Mouse (Mus musculus) mesoderm, embryonic 11.5 days (tissue): ENCODE results near the gene Sorcs3.

Source experiments
- DNase-seq: peaks from one replicate; pipeline ENCODE4 v3.0.0-alpha.2; 2012; ENCODE audit warnings: low read depth, low spot score

Gene Sorcs3

GRCm38 (mm10) chr19:48706267-48706923, 500.6 kb downstream of the Sorcs3 start:
- peak; percentile 43 for DNase-seq

GRCm38 (mm10) chr19:48706924-48707320, 501.1 kb downstream of the Sorcs3 start:
- no peak for DNase-seq

- peak; percentile 12 for DNase-seq
Measured at GRCm38 (mm10) chr19:48725851-48726419, 520.1 kb downstream of the Sorcs3 start.

GRCm38 (mm10) chr19:48727048-48727447, 521.2 kb downstream of the Sorcs3 start:
- DNase-seq, result no peak

- DNase-seq, result no peak
Measured at GRCm38 (mm10) chr19:48727601-48728000, 521.8 kb downstream of the Sorcs3 start.

- DNase-seq, result no peak
Measured at GRCm38 (mm10) chr19:48731731-48732130, 525.9 kb downstream of the Sorcs3 start.

GRCm38 (mm10) chr19:48734370-48734769, 528.5 kb downstream of the Sorcs3 start:
- DNase-seq, result no peak

GRCm38 (mm10) chr19:48737554-48737953, 531.7 kb downstream of the Sorcs3 start:
- DNase-seq, result no peak

GRCm38 (mm10) chr19:48755156-48755555, 549.3 kb downstream of the Sorcs3 start:
- no peak for DNase-seq

- no peak for DNase-seq
Measured at GRCm38 (mm10) chr19:48756831-48757230, 551.0 kb downstream of the Sorcs3 start.

- no peak for DNase-seq
Measured at GRCm38 (mm10) chr19:48766524-48766923, 560.7 kb downstream of the Sorcs3 start.

GRCm38 (mm10) chr19:48771565-48771964, 565.7 kb downstream of the Sorcs3 start:
- DNase-seq, result peak; percentile 10

GRCm38 (mm10) chr19:48779095-48779765, 573.4 kb downstream of the Sorcs3 start:
- DNase-seq, result no peak

- no peak for DNase-seq
Measured at GRCm38 (mm10) chr19:48780813-48781212, 575.0 kb downstream of the Sorcs3 start.

GRCm38 (mm10) chr19:48782024-48782721, 576.3 kb downstream of the Sorcs3 start:
- DNase-seq, result no peak

- no peak for DNase-seq
Measured at GRCm38 (mm10) chr19:48787269-48787668, 581.4 kb downstream of the Sorcs3 start.

GRCm38 (mm10) chr19:48804546-48804945, 598.7 kb downstream of the Sorcs3 start:
- peak; percentile 17 for DNase-seq

GRCm38 (mm10) chr19:48811541-48811940, 605.7 kb downstream of the Sorcs3 start:
- no peak for DNase-seq

GRCm38 (mm10) chr19:48813823-48814222, 608.0 kb downstream of the Sorcs3 start:
- DNase-seq, result no peak

- DNase-seq, result no peak
Measured at GRCm38 (mm10) chr19:48815064-48815463, 609.2 kb downstream of the Sorcs3 start.

- peak; percentile 22 for DNase-seq
Measured at GRCm38 (mm10) chr19:48820493-48821282, 614.9 kb downstream of the Sorcs3 start.
